Mouse (Mus musculus): ENCODE data around the gene Igsf3. TPM values are rescaled to one million over a fixed set of nuclear protein-coding genes. Genes with fewer than 3 reads are reported as not detected.

Igsf3 gene
- total RNA-seq (2023): 4.6 TPM

GRCm38 (mm10) chr3:101376538-101377247 lies at the start of gene Igsf3:
Igsf3 (plus strand) TSS chr3:101377083.

Other genes starting within 250 kb of the Igsf3 start
- 562 TPM for gene Cd2, start 89.1 kb upstream of the Igsf3 start, total RNA-seq (2023)
- gene Atp1a1, start 227.6 kb downstream of the Igsf3 start, total RNA-seq (2023): 363 TPM

Data from CD8-positive naive resting alpha-beta T cell, adult 57 days (primary cell).